Mouse (Mus musculus): ENCODE measurements around the gene Pdf. TPM values are rescaled to one million over a fixed set of nuclear protein-coding genes. Genes with fewer than 3 reads are reported as not detected.
"Not testable (repeated sequence)": the region's sequence is repeated elsewhere in the genome, so short reads cannot be mapped to it uniquely, and the experiment has no call there.

Gene Pdf
- total and polyA plus RNA-seq, 2 experiments = 19.5 to 32.9 TPM

DNA sequence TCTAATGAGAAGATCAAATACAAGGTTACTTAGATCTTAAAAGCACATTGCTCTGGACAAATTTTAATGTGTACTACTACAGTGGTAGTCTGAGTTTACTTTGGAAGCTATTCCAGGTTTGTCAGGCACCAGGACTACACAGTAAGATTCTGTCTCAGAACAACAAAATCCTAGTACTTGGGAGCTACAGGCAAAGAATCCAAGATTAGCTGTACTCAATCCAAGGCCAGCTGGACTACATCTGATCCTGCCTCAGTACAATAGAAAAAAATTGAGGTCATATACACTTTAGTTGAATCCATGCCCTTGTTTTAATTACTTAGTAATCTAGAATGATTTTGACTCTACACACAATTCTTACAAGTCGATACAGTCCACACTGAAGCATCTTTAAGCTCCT is 33.5 kb downstream of the Pdf start:
- 88% methylated on average over 1 of the region's 1 CpGs for WGBS
- H3K9ac ChIP-seq (ENCODE audit: low read depth, low read length) = no peak overlapping the region
- no peaks in the 10 kb centered on the region for H3K79me2 ChIP-seq (ENCODE audit: control insufficient read depth, insufficient read depth, low read length)
- H3K36me3 ChIP-seq (ENCODE audit: control insufficient read depth, insufficient read depth, low read length) = peaks cover 8% of the 10 kb centered on the region; the same call in 1 of the 2 replicates
- H3K4me3 ChIP-seq (ENCODE audit: insufficient read depth, low read depth, low read length) = no peak overlapping the region
- H3K27ac ChIP-seq (replicated peaks; ENCODE audit: insufficient read depth, low read depth, low read length) = no peak overlapping the region
- H3K4me1 ChIP-seq (ENCODE audit: control insufficient read depth, insufficient read depth, low read length) = no peaks in the 10 kb centered on the region
- no peaks in the 10 kb centered on the region for H3K27me3 ChIP-seq (ENCODE audit: control insufficient read depth, insufficient read depth, low read length)
- no peak for TF ChIP-seq POLR2A (IDR thresholded peaks at IDR 0.05; ENCODE audit: extremely low read depth, insufficient read depth, low read length)
- TF ChIP-seq CTCF (IDR thresholded peaks at IDR 0.05; ENCODE audit: low read depth, low read length) = no peak
- DNase-seq (ENCODE audit: extremely low read depth, low read depth, low spot score) = no peak

DNA sequence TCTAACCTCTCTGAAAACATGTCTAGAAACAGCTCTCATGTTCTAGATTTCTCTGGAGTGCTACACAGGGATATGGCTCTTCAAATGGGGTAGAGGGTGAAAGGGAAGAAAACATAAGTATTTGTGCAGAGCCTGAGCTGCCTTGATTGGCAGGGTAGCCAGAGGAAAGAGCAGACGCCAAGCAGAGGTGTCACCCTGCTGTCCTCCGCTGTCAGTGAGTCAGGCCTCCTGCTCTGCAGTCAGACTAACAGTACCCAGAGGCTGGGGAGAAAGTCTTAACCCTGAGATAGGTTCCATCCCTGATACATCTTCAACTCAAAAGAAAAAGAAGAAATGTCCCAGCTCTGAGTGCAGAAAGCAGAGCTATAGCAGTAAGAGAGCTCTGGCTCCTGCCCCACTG is 35.7 kb downstream of the Pdf start:
- DNase-seq (ENCODE audit: extremely low read depth, low read depth, low spot score) = no peak
- H3K9ac ChIP-seq (ENCODE audit: low read depth, low read length) = no peak overlapping the region
- no peaks in the 10 kb centered on the region for H3K79me2 ChIP-seq (ENCODE audit: control insufficient read depth, insufficient read depth, low read length)
- WGBS = 98% methylated on average over 2 of the region's 2 CpGs
- no peak overlapping the region for H3K4me3 ChIP-seq (ENCODE audit: insufficient read depth, low read depth, low read length)
- no peak overlapping the region for H3K27ac ChIP-seq (replicated peaks; ENCODE audit: insufficient read depth, low read depth, low read length)
- TF ChIP-seq POLR2A (IDR thresholded peaks at IDR 0.05; ENCODE audit: extremely low read depth, insufficient read depth, low read length) (no peak), CTCF (IDR thresholded peaks at IDR 0.05; ENCODE audit: low read depth, low read length) (no peak)
- H3K4me1 ChIP-seq (ENCODE audit: control insufficient read depth, insufficient read depth, low read length) = no peaks in the 10 kb centered on the region
- H3K27me3 ChIP-seq (ENCODE audit: control insufficient read depth, insufficient read depth, low read length) = no peaks in the 10 kb centered on the region
- peaks cover 8% of the 10 kb centered on the region; the same call in 1 of the 2 replicates for H3K36me3 ChIP-seq (ENCODE audit: control insufficient read depth, insufficient read depth, low read length)

DNA sequence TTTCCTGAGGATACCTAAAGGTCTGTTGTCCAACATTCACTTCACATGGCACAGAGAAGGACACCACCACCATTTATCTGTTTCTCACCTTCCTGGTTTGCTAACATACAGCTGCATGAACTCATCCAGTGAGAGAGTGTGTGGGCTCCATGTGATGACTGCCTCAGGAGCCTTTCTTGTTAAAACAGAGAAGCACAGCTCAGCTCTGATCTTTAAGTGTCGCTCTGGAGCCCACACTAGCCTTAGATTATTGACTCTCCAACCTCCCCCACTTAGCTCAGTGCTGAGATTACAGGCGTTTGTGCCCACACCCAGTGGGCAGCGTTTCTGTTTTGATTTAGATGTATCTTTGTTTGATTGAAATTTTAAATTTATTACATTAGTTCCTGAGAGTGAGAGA is 40.6 kb downstream of the Pdf start:
- no peak for DNase-seq (ENCODE audit: extremely low read depth, low read depth, low spot score)
- Histone ChIP-seq H3K9ac (ENCODE audit: low read depth, low read length) (no peak overlapping the region), H3K79me2 (ENCODE audit: control insufficient read depth, insufficient read depth, low read length) (no peaks in the 10 kb centered on the region), H3K27me3 (ENCODE audit: control insufficient read depth, insufficient read depth, low read length) (no peaks in the 10 kb centered on the region), H3K4me1 (ENCODE audit: control insufficient read depth, insufficient read depth, low read length) (no peaks in the 10 kb centered on the region), H3K36me3 (ENCODE audit: control insufficient read depth, insufficient read depth, low read length) (peaks cover 6% of the 10 kb centered on the region; the same call in 1 of the 2 replicates), H3K27ac (replicated peaks; ENCODE audit: insufficient read depth, low read depth, low read length) (no peak overlapping the region), H3K4me3 (ENCODE audit: insufficient read depth, low read depth, low read length) (no peak overlapping the region)
- TF ChIP-seq POLR2A (IDR thresholded peaks at IDR 0.05; ENCODE audit: extremely low read depth, insufficient read depth, low read length) (no peak), CTCF (IDR thresholded peaks at IDR 0.05; ENCODE audit: low read depth, low read length) (no peak)
- WGBS = 94% methylated on average over 3 of the region's 3 CpGs

DNA sequence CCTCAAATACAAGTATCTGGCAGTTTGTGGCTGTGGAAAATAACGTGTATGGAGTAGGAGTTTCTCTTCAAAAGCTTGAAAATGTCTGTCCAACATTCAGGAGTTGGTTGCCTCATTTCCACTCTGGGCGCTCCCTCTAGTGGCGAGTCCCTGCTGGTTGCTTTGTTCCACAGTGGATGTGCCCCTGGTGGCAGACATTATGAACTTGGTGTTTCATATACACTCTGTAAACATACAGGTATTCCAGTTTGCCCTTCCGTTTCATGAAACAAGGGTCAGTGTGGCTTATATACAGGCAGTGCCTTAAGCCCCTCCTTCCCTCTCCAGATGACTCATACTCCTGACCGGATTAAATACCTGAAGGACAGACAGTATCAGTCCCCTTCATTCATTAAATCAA is 45.9 kb downstream of the Pdf start:
- peak; percentile 57 for DNase-seq (ENCODE audit: extremely low read depth, low read depth, low spot score)
- Histone ChIP-seq H3K36me3 (ENCODE audit: control insufficient read depth, insufficient read depth, low read length) (no peaks in the 10 kb centered on the region), H3K4me3 (ENCODE audit: insufficient read depth, low read depth, low read length) (no peak overlapping the region; the same call in 1 of the 2 replicates), H3K9ac (ENCODE audit: low read depth, low read length) (no peak overlapping the region), H3K27me3 (ENCODE audit: control insufficient read depth, insufficient read depth, low read length) (no peaks in the 10 kb centered on the region), H3K27ac (replicated peaks; ENCODE audit: insufficient read depth, low read depth, low read length) (no peak overlapping the region), H3K79me2 (ENCODE audit: control insufficient read depth, insufficient read depth, low read length) (no peaks in the 10 kb centered on the region), H3K4me1 (ENCODE audit: control insufficient read depth, insufficient read depth, low read length) (no peaks in the 10 kb centered on the region)
- no peak for TF ChIP-seq POLR2A (IDR thresholded peaks at IDR 0.05; ENCODE audit: extremely low read depth, insufficient read depth, low read length)
- peak; percentile 99 for TF ChIP-seq CTCF (IDR thresholded peaks at IDR 0.05; ENCODE audit: low read depth, low read length)
- 7% methylated on average over 5 of the region's 5 CpGs for WGBS

DNA sequence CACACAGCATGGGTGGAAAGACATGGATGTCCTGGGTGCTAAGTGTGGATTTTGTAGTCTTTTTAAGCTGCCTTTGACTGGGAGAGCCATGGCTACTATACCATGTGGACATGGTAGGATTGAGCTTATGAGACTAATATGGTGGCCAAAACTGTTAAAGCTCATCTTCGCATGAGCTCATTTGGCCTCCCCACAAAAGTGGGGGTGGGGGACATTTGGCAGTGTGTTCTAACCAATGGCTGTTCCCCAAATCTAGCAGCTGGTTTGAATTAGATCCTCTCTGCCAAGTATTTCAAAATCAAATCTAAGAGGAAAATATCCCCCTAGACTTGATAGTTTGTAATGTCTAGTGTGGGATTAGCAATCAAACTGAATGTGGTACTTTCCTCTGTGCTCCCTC is 49.3 kb downstream of the Pdf start:
- TF ChIP-seq CTCF (IDR thresholded peaks at IDR 0.05; ENCODE audit: low read depth, low read length) (no peak), POLR2A (IDR thresholded peaks at IDR 0.05; ENCODE audit: extremely low read depth, insufficient read depth, low read length) (no peak)
- Histone ChIP-seq H3K4me1 (ENCODE audit: control insufficient read depth, insufficient read depth, low read length) (no peaks in the 10 kb centered on the region), H3K4me3 (ENCODE audit: insufficient read depth, low read depth, low read length) (no peak overlapping the region), H3K27me3 (ENCODE audit: control insufficient read depth, insufficient read depth, low read length) (no peaks in the 10 kb centered on the region), H3K9ac (ENCODE audit: low read depth, low read length) (no peak overlapping the region), H3K27ac (replicated peaks; ENCODE audit: insufficient read depth, low read depth, low read length) (no peak overlapping the region), H3K79me2 (ENCODE audit: control insufficient read depth, insufficient read depth, low read length) (no peaks in the 10 kb centered on the region), H3K36me3 (ENCODE audit: control insufficient read depth, insufficient read depth, low read length) (no peaks in the 10 kb centered on the region)
- 74% methylated on average over 1 of the region's 1 CpGs for WGBS
- DNase-seq (ENCODE audit: extremely low read depth, low read depth, low spot score) = no peak

DNA sequence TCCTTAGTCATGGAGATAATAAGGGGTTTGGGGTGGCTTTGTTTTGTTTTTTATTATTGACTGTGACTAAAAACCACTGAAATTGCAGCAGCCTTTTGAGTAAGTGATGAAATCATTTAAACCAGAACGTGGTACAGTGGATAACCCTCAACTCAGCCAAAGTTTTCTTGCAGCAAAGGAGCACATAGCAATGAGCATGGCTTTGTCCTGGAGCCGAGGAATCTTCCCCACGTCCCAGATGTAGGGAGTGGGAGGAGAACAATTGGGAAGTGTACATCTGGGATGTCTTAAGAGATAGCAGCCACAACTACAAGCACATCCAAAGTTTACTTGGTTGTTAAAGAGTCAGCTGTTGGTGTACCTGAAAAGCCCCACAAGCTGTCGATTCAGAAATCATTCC is 51.0 kb downstream of the Pdf start:
- TF ChIP-seq POLR2A (IDR thresholded peaks at IDR 0.05; ENCODE audit: extremely low read depth, insufficient read depth, low read length) = no peak
- Histone ChIP-seq H3K27me3 (ENCODE audit: control insufficient read depth, insufficient read depth, low read length) (no peaks in the 10 kb centered on the region), H3K9ac (ENCODE audit: low read depth, low read length) (no peak overlapping the region), H3K27ac (replicated peaks; ENCODE audit: insufficient read depth, low read depth, low read length) (no peak overlapping the region), H3K4me3 (ENCODE audit: insufficient read depth, low read depth, low read length) (no peak overlapping the region), H3K36me3 (ENCODE audit: control insufficient read depth, insufficient read depth, low read length) (peaks cover 4% of the 10 kb centered on the region; the same call in 1 of the 2 replicates), H3K4me1 (ENCODE audit: control insufficient read depth, insufficient read depth, low read length) (no peaks in the 10 kb centered on the region), H3K79me2 (ENCODE audit: control insufficient read depth, insufficient read depth, low read length) (no peaks in the 10 kb centered on the region)
- no peak for DNase-seq (ENCODE audit: extremely low read depth, low read depth, low spot score)
- 86% methylated on average over 4 of the region's 4 CpGs for WGBS

DNA sequence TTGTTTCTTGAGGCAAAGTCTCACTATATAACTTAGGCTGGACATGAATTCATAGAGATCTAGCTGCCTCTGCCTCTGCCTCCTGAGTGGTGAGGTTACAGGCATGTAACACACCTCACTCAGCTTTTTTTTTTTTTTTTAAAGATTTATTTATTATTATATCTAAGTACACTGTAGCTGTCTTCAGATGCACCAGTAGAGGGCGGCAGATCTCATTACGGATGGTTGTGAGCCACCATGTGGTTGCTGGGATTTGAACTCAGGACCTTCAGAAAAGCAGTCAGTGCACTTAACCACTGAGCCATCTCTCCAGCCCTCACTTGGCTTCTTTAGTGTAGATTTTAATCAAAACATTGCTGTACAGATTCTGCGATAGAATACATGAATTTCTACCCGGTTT is 52.1 kb downstream of the Pdf start:
- WGBS = 92% methylated on average over 4 of the region's 4 CpGs
- H3K36me3 ChIP-seq (ENCODE audit: control insufficient read depth, insufficient read depth, low read length); H3K27me3 ChIP-seq (ENCODE audit: control insufficient read depth, insufficient read depth, low read length); DNase-seq (ENCODE audit: extremely low read depth, low read depth, low spot score); H3K4me3 ChIP-seq (ENCODE audit: insufficient read depth, low read depth, low read length); H3K9ac ChIP-seq (ENCODE audit: low read depth, low read length); H3K27ac ChIP-seq (replicated peaks; ENCODE audit: insufficient read depth, low read depth, low read length); H3K4me1 ChIP-seq (ENCODE audit: control insufficient read depth, insufficient read depth, low read length); H3K79me2 ChIP-seq (ENCODE audit: control insufficient read depth, insufficient read depth, low read length): not testable (repeated sequence)

Data from liver, adult 2 months (tissue).